Mouse (Mus musculus) cortical plate, adult 2 months (tissue): ENCODE results near the gene Arid3a. TPM values are rescaled to one million over a fixed set of nuclear protein-coding genes. Genes with fewer than 3 reads are reported as not detected.
A peak's percentile ranks its signal among the peaks of the same experiment; 100 is the strongest.

Source experiments
- H3K27ac ChIP-seq: fragments of 200-500 bp; 2 replicates; pipeline ENCODE4 v1.5.1; 2012; ENCODE audit warnings: low read length, control low read depth, inconsistent platforms; ENCODE audit not compliant: insufficient read depth
- H3K4me1 ChIP-seq: fragments of 200-500 bp; 2 replicates; pipeline ENCODE4 v1.6.1; 2011; ENCODE audit warnings: low read length; ENCODE audit not compliant: control insufficient read depth, insufficient read depth
- H3K4me3 ChIP-seq: fragments of 200-500 bp; 2 replicates; pipeline ENCODE4 v1.5.1; 2011; ENCODE audit warnings: mild to moderate bottlenecking, low read length, control low read depth; ENCODE audit not compliant: insufficient read depth
- CTCF ChIP-seq: fragments of 200-500 bp; IDR thresholded peaks from 2 replicates; pipeline ENCODE4 v1.5.1; 2011; ENCODE audit warnings: mild to moderate bottlenecking, control low read depth, low read length; ENCODE audit not compliant: insufficient read depth; ENCODE audit errors: extremely low read depth
- POLR2A ChIP-seq: fragments of 200-500 bp; IDR thresholded peaks from 2 replicates; pipeline ENCODE4 v1.6.1; 2011; ENCODE audit warnings: mild to moderate bottlenecking, low read length, control low read depth; ENCODE audit not compliant: insufficient read depth; ENCODE audit errors: extremely low read depth
- polyA plus RNA-seq: library from polyadenylated mRNA; depleted of rRNA; stranded (reverse); fragments of >200 nt; gene quantifications from 2 replicates; pipeline ENCODE4 v1.2.3, GENCODE M21; 2012

Arid3a gene
- polyA plus RNA-seq, 1 experiment = 3.1 TPM

- Histone ChIP-seq H3K4me1 (peaks cover 5% of the 10 kb centered on the region), H3K4me3 (peak within 1 kb of the TSS; percentile 95), H3K27ac (peak within 1 kb of the TSS; percentile 94)
- TF ChIP-seq CTCF (no peak), POLR2A (peak; percentile 79)
Observed at GRCm38 (mm10) chr10:79916808-79917531, 9.9 kb upstream of the Arid3a start, which contains the start of gene Kiss1r. Gene Kiss1r, plus strand, starts transcription at chr10:79916971.

- no peak overlapping the region for H3K27ac ChIP-seq
- peaks cover 5% of the 10 kb centered on the region for H3K4me1 ChIP-seq
- peak overlapping the region; percentile 95 for H3K4me3 ChIP-seq
- no peak for TF ChIP-seq CTCF
- no peak for TF ChIP-seq POLR2A
Observed at GRCm38 (mm10) chr10:79917532-79918100, 9.2 kb upstream of the Arid3a start.

- no peak overlapping the region for H3K27ac ChIP-seq
- peak overlapping the region; percentile 29 for H3K4me3 ChIP-seq
- TF ChIP-seq CTCF (no peak), POLR2A (no peak)
- H3K4me1 ChIP-seq = peaks cover 5% of the 10 kb centered on the region
Observed at GRCm38 (mm10) chr10:79918231-79919078, 8.4 kb upstream of the Arid3a start.

GRCm38 (mm10) chr10:79919251-79919849 lies 7.5 kb upstream of the Arid3a start:
- TF ChIP-seq POLR2A (no peak), CTCF (no peak)
- H3K4me3 ChIP-seq = peak overlapping the region; percentile 29; the same call in 1 of the 2 replicates
- no peak overlapping the region for H3K27ac ChIP-seq
- H3K4me1 ChIP-seq = peaks cover 5% of the 10 kb centered on the region

- TF ChIP-seq POLR2A = no peak
- TF ChIP-seq CTCF = no peak
- Histone ChIP-seq H3K4me3 (no peak overlapping the region; the same call in 1 of the 2 replicates), H3K4me1 (peaks cover 4% of the 10 kb centered on the region), H3K27ac (no peak overlapping the region)
Observed at GRCm38 (mm10) chr10:79920056-79920890, 6.6 kb upstream of the Arid3a start.

GRCm38 (mm10) chr10:79920958-79921535 lies 5.8 kb upstream of the Arid3a start, which contains the start of gene R3hdm4:
Gene R3hdm4, minus strand, starts transcription at chr10:79921208.
- Histone ChIP-seq H3K27ac (no peak within 1 kb of the TSS), H3K4me1 (0 out of 2 replicates have a peak, but pooled peaks cover 1% of the 10 kb centered on the region), H3K4me3 (peak within 1 kb of the TSS; percentile 13)
- TF ChIP-seq CTCF (no peak), POLR2A (no peak)

GRCm38 (mm10) chr10:79921572-79921971 lies 5.3 kb upstream of the Arid3a start:
- Histone ChIP-seq H3K4me1 (0 out of 2 replicates have a peak, but pooled peaks cover 1% of the 10 kb centered on the region), H3K4me3 (peak overlapping the region; percentile 13; the same call in 1 of the 2 replicates), H3K27ac (no peak overlapping the region)
- no peak for TF ChIP-seq CTCF
- TF ChIP-seq POLR2A = no peak
